Mouse (Mus musculus): ENCODE results near the gene Rora.
"Not testable (repeated sequence)": the region's sequence is repeated elsewhere in the genome, so short reads cannot be mapped to it uniquely, and the experiment has no call there.

The Rora gene

GRCm38 (mm10) chr9:69023314-69023713 lies 369.7 kb downstream of the Rora start:
- no peak for DNase-seq

- DNase-seq = no peak
Observed at GRCm38 (mm10) chr9:69028177-69028576, 374.6 kb downstream of the Rora start.

GRCm38 (mm10) chr9:69034301-69034871 lies 380.8 kb downstream of the Rora start:
- no peak for DNase-seq

GRCm38 (mm10) chr9:69035456-69035855 lies 381.9 kb downstream of the Rora start:
- no peak for DNase-seq

GRCm38 (mm10) chr9:69036296-69036695 lies 382.7 kb downstream of the Rora start:
- no peak for DNase-seq

- no peak for DNase-seq
Observed at GRCm38 (mm10) chr9:69043920-69044613, 390.5 kb downstream of the Rora start.

GRCm38 (mm10) chr9:69044614-69045133 lies 391.1 kb downstream of the Rora start:
- DNase-seq = no peak

GRCm38 (mm10) chr9:69045908-69046307 lies 392.3 kb downstream of the Rora start:
- DNase-seq = no peak

- DNase-seq = no peak
Observed at GRCm38 (mm10) chr9:69050856-69051255, 397.3 kb downstream of the Rora start.

GRCm38 (mm10) chr9:69051890-69052289 lies 398.3 kb downstream of the Rora start:
- DNase-seq = no peak

- DNase-seq = no peak
Observed at GRCm38 (mm10) chr9:69055302-69055701, 401.7 kb downstream of the Rora start.

GRCm38 (mm10) chr9:69071203-69071867 lies 417.7 kb downstream of the Rora start:
- peak; percentile 21 for DNase-seq

GRCm38 (mm10) chr9:69073271-69073670 lies 419.7 kb downstream of the Rora start:
- no peak for DNase-seq

GRCm38 (mm10) chr9:69084086-69084719 lies 430.6 kb downstream of the Rora start:
- DNase-seq = no peak

GRCm38 (mm10) chr9:69084720-69085661 lies 431.4 kb downstream of the Rora start:
- DNase-seq = peak; percentile 41

- no peak for DNase-seq
Observed at GRCm38 (mm10) chr9:69086844-69087243, 433.3 kb downstream of the Rora start.

GRCm38 (mm10) chr9:69087325-69087724 lies 433.7 kb downstream of the Rora start:
- no peak for DNase-seq

- DNase-seq = no peak
Observed at GRCm38 (mm10) chr9:69090749-69091270, 437.2 kb downstream of the Rora start.

- DNase-seq = peak; percentile 36
Observed at GRCm38 (mm10) chr9:69092119-69093013, 438.8 kb downstream of the Rora start.

GRCm38 (mm10) chr9:69100153-69100756 lies 446.7 kb downstream of the Rora start:
- DNase-seq = not testable (repeated sequence)
